Mouse (Mus musculus): ENCODE measurements at regions not wholly inside any gene's neighbourhood (a gene's known extent, or its start where the extent isn't known, plus 50 kb on each side); places are given as distances from the start of the nearest gene placed in this dataset.

DNA sequence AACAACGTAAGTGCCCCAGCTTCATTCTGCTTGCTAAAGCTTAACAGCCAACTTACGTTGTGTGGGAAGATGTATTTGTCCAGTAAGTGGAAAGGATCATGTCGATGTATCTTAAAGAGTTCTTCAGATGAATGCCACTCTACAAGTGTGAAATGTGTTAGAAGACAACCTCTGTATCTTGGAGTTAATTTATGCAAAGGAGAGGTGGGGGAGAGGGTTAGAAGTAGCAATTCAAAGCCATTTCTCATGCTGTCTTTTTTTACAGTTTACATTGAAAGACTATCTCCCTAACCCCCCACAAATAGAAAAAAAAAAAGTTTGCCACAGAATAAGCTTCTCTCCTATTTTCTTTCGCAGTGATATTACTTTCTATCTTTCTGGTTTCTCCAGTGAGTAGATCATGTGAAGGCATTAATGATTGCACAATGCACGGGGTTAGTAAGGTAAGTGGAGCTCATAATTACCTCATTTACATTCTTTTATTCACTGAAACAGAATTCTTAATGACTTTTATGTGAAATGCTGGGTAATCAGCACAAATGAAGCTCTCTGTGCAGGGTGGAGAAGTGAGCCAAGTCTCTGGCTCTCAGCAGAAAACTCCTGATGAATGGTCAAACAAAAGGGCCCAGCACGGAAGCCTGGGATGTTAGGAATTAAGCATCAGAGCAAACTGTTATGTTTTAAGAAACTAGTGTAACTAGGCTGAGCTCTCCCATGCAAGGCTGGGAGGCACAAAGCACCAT is 855.8 kb upstream of the Kirrel3 start:
- TF ChIP-seq POLR2A (IDR thresholded peaks at IDR 0.05; ENCODE audit: insufficient read length, low read depth) (no peak), MAX (IDR thresholded peaks at IDR 0.05; ENCODE audit: low read depth) (no peak), USF1 (IDR thresholded peaks at IDR 0.05; ENCODE audit: low read depth) (no peak), TCF12 (IDR thresholded peaks at IDR 0.05; ENCODE audit: insufficient read depth, poor library complexity, severe bottlenecking) (no peak), POLR2AphosphoS2 (IDR thresholded peaks at IDR 0.05; ENCODE audit: insufficient read length, low read depth) (no peak)
